Mouse (Mus musculus): ENCODE measurements at regions not wholly inside any gene's neighbourhood (a gene's known extent, or its start where the extent isn't known, plus 50 kb on each side); places are given as distances from the start of the nearest gene placed in this dataset.

DNA sequence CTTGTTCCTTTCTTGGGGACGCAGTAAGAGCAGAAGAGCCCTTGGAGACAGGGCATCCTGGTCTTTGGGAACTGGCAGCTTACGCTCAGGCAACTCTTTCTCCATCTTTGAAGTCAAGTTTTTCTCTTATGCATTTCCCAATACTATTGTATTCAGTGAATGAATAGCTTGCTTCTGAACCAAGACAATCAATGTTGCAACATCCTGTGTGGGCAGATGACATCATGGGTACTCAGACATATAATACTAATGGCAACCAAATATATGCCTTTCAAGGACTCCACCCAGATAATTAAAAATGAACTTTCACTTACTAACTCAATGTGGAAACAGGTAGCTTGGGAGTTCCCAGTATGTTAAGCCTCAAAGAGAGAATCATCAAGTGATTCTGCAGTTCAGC lies 104.6 kb downstream of the Ngf start:
- Histone ChIP-seq H3K27me3 (replicated peaks; ENCODE audit: control insufficient read depth, insufficient read depth, low read length) (no peaks in the 10 kb centered on the region), H3K27ac (ENCODE audit: insufficient read depth, low read depth, low read length) (no peak overlapping the region), H3K36me3 (ENCODE audit: control insufficient read depth, insufficient read depth, low read length) (no peaks in the 10 kb centered on the region), H3K4me3 (ENCODE audit: insufficient read depth, low read depth, low read length) (no peak overlapping the region), H3K4me1 (ENCODE audit: control insufficient read depth, insufficient read depth, low read length) (no peaks in the 10 kb centered on the region)
- 88% methylated on average over 2 of the region's 2 CpGs for WGBS
- DNase-seq: no peak
- no peak for TF ChIP-seq POLR2A (IDR thresholded peaks at IDR 0.05; ENCODE audit: low read depth, low read length)
- TF ChIP-seq CTCF (conservative IDR thresholded peaks at IDR 0.05; ENCODE audit: insufficient read depth, insufficient read length, low read depth, low read length): no peak

DNA sequence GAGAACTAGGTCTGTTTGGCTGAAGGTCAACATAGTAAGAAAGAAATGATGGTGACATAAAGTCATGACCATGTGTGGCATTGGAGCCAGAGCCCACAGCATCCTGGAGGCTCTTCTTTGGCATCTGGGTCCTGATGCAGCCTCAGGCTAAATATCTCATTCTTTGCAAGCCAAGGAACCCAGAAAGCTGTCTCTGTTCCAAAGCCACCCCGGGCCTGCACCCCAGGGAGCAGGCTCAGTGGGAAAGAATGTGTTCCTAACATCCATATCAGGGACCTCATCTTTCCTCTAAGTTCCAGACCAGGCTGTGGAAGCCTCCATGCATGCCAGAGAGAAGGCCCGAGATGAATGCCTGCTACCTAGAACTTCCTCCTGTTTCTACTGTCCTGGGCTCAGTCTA lies 107.2 kb downstream of the Ngf start:
- H3K4me1 ChIP-seq (ENCODE audit: control insufficient read depth, insufficient read depth, low read length): no peaks in the 10 kb centered on the region

DNA sequence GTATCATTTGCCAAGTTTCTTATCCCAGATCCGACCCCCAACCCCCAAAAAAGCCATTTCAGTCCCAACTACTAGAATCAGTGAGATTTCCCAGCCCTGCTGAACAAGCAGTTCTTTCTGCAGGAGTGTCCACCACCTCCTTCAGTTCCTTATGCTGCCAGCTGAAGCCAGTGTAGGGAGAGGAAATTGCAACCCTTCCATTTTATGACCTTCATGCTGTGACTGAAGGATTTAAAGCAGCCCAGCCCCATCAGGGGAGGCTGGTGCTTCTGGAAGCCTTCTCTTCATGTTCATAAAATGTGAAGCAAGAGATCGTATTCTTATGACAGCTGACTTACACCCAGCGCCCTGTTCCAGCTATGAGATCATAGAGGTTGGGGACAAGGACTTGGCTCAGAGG lies 112.1 kb downstream of the Ngf start:
- no peak overlapping the region for H3K4me3 ChIP-seq (ENCODE audit: insufficient read depth, low read depth, low read length)
- TF ChIP-seq CTCF (conservative IDR thresholded peaks at IDR 0.05; ENCODE audit: insufficient read depth, insufficient read length, low read depth, low read length) (no peak), POLR2A (IDR thresholded peaks at IDR 0.05; ENCODE audit: low read depth, low read length) (no peak)
- H3K27me3 ChIP-seq (replicated peaks; ENCODE audit: control insufficient read depth, insufficient read depth, low read length): no peaks in the 10 kb centered on the region
- no peak for DNase-seq
- no peaks in the 10 kb centered on the region for H3K36me3 ChIP-seq (ENCODE audit: control insufficient read depth, insufficient read depth, low read length)
- no peaks in the 10 kb centered on the region for H3K4me1 ChIP-seq (ENCODE audit: control insufficient read depth, insufficient read depth, low read length)
- WGBS: 59% methylated on average over 3 of the region's 3 CpGs
- no peak overlapping the region for H3K27ac ChIP-seq (ENCODE audit: insufficient read depth, low read depth, low read length)

More for the DNA sequence above, 107.2 kb downstream of the Ngf start:
- WGBS: 84% methylated on average over 2 of the region's 2 CpGs
- no peaks in the 10 kb centered on the region for H3K27me3 ChIP-seq (replicated peaks; ENCODE audit: control insufficient read depth, insufficient read depth, low read length)
- DNase-seq: no peak
- H3K27ac ChIP-seq (ENCODE audit: insufficient read depth, low read depth, low read length): no peak overlapping the region
- TF ChIP-seq CTCF (conservative IDR thresholded peaks at IDR 0.05; ENCODE audit: insufficient read depth, insufficient read length, low read depth, low read length) (no peak), POLR2A (IDR thresholded peaks at IDR 0.05; ENCODE audit: low read depth, low read length) (no peak)
- no peak overlapping the region for H3K4me3 ChIP-seq (ENCODE audit: insufficient read depth, low read depth, low read length)
- H3K36me3 ChIP-seq (ENCODE audit: control insufficient read depth, insufficient read depth, low read length): no peaks in the 10 kb centered on the region

DNA sequence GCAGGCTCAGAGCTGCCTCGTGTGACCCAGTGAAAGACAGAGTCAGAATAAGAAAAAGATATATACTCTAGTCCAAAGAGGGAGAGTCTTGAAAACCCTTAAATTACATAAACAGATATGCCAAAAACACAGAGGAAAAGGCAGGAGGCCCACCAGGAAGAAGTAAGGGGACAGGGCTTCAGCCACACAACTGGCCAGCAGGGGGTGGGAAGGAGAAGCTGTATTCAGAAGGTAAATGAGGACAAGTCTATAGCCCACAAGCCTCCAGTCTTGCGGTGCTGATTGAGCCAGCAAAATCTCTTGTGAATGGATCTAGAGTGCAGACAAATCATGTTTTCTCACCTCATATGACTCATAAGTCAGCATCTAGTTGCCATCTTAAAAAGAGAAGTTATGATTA lies 115.4 kb downstream of the Ngf start:
- 0 out of 2 replicates have a peak, but pooled peaks have one; percentile 5 for TF ChIP-seq CTCF (conservative IDR thresholded peaks at IDR 0.05; ENCODE audit: insufficient read depth, insufficient read length, low read depth, low read length)
- no peak for TF ChIP-seq POLR2A (IDR thresholded peaks at IDR 0.05; ENCODE audit: low read depth, low read length)

DNA sequence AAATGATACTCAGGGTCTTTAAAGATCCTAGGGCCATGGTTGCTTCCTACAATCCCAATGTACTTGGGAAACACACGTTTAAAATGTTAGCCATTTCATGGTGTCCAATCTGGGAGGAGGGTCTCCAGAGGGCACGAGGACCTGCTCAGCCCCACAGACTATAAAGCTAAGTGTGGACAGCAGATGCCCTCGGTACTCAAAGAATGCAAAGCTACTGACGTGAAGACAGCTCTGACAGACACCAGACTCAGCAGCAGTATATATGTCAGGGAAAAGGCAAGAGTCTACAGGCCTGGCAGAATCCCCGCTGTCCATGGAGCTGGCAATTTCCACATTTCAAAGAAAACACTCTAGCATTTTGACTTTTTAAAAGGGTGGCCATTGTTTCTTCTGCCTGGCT lies 116.5 kb downstream of the Ngf start:
- Histone ChIP-seq H3K27me3 (replicated peaks; ENCODE audit: control insufficient read depth, insufficient read depth, low read length) (no peaks in the 10 kb centered on the region), H3K4me3 (ENCODE audit: insufficient read depth, low read depth, low read length) (no peak overlapping the region), H3K36me3 (ENCODE audit: control insufficient read depth, insufficient read depth, low read length) (no peaks in the 10 kb centered on the region), H3K27ac (ENCODE audit: insufficient read depth, low read depth, low read length) (no peak overlapping the region), H3K4me1 (ENCODE audit: control insufficient read depth, insufficient read depth, low read length) (no peaks in the 10 kb centered on the region)
- TF ChIP-seq POLR2A (IDR thresholded peaks at IDR 0.05; ENCODE audit: low read depth, low read length) (no peak), CTCF (conservative IDR thresholded peaks at IDR 0.05; ENCODE audit: insufficient read depth, insufficient read length, low read depth, low read length) (no peak)
- WGBS: 61% methylated on average over 5 of the region's 5 CpGs
- no peak for DNase-seq

More for the DNA sequence above, 115.4 kb downstream of the Ngf start:
- no peak overlapping the region for H3K27ac ChIP-seq (ENCODE audit: insufficient read depth, low read depth, low read length)
- no peaks in the 10 kb centered on the region for H3K36me3 ChIP-seq (ENCODE audit: control insufficient read depth, insufficient read depth, low read length)
- whole genome bisulfite sequencing: 77% methylated on average over 2 of the region's 2 CpGs
- no peak overlapping the region for H3K4me3 ChIP-seq (ENCODE audit: insufficient read depth, low read depth, low read length)
- no peaks in the 10 kb centered on the region for H3K4me1 ChIP-seq (ENCODE audit: control insufficient read depth, insufficient read depth, low read length)
- H3K27me3 ChIP-seq (replicated peaks; ENCODE audit: control insufficient read depth, insufficient read depth, low read length): no peaks in the 10 kb centered on the region
- DNase-seq: no peak

DNA sequence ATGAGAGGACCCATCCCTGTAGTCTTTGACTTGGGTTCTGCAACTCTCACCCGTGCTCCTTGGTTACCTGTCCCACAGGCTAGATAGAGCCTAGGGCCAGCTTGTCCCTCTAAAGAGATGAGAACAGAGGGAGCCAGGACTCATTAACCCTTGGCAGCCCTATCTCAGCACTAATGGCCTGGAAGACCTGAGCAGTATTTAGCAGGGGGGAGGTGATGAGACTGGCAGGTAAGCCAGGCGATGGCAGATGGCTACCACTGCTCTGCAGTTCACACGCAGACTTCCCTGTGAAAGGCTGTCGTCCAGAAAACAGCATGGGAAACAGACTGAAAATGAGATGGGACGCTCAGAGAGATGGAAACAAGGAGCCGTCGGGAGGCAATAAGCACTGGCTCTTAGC lies 122.3 kb downstream of the Ngf start:
- Histone ChIP-seq H3K4me1 (ENCODE audit: control insufficient read depth, insufficient read depth, low read length) (no peaks in the 10 kb centered on the region), H3K4me3 (ENCODE audit: insufficient read depth, low read depth, low read length) (no peak overlapping the region), H3K27ac (ENCODE audit: insufficient read depth, low read depth, low read length) (no peak overlapping the region), H3K36me3 (ENCODE audit: control insufficient read depth, insufficient read depth, low read length) (no peaks in the 10 kb centered on the region), H3K27me3 (replicated peaks; ENCODE audit: control insufficient read depth, insufficient read depth, low read length) (no peaks in the 10 kb centered on the region)
- 66% methylated on average over 7 of the region's 7 CpGs for WGBS
- DNase-seq: no peak
- TF ChIP-seq CTCF (conservative IDR thresholded peaks at IDR 0.05; ENCODE audit: insufficient read depth, insufficient read length, low read depth, low read length) (no peak), POLR2A (IDR thresholded peaks at IDR 0.05; ENCODE audit: low read depth, low read length) (no peak)

DNA sequence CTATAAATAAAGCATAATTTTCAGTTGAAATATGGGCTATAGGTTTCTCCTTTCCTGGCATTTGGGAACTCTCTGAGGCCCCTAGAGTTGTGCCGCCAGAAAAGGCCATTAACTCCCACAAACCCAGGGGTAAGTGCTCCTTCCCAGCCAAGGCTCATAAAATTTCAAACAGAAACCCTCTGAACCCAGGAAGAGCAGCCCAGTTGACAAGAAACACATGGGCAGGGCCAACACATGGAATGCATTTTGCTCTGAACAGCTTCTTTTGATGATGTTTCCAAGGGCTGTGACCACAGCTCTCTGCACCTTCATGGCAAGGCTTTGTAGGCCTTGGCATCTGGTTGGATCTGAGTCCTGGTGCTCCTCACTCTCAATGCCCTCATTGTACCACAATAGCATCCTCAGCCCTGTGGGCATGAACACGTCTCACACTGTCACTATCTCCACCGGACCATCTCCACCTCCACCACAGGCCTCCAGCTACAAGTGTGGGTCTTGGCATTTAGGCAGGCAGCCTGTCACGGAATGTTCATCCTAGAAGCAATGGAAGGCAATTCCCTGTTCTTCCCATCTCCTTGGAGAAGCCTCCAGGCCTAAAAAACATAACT lies 127.3 kb downstream of the Ngf start:
- H3K4me3 ChIP-seq (ENCODE audit: insufficient read depth, low read depth, low read length): no peak overlapping the region
- no peak for TF ChIP-seq POLR2A (IDR thresholded peaks at IDR 0.05; ENCODE audit: low read depth, low read length)
- TF ChIP-seq CTCF (conservative IDR thresholded peaks at IDR 0.05; ENCODE audit: insufficient read depth, insufficient read length, low read depth, low read length): no peak
- no peak overlapping the region for H3K27ac ChIP-seq (ENCODE audit: insufficient read depth, low read depth, low read length)
- H3K27me3 ChIP-seq (replicated peaks; ENCODE audit: control insufficient read depth, insufficient read depth, low read length): no peaks in the 10 kb centered on the region
- H3K36me3 ChIP-seq (ENCODE audit: control insufficient read depth, insufficient read depth, low read length): no peaks in the 10 kb centered on the region
- no peak for DNase-seq
- WGBS: 74% methylated on average over 4 of the region's 4 CpGs
- no peaks in the 10 kb centered on the region for H3K4me1 ChIP-seq (ENCODE audit: control insufficient read depth, insufficient read depth, low read length)

All from kidney, adult 2 months (tissue).